Mouse (Mus musculus) urinary bladder, postnatal 10 days (tissue): ENCODE data around the gene Pelp1.

ENCODE experiments used
- DNase-seq: peaks from one replicate; pipeline ENCODE4 v3.0.0; 2022; ENCODE audit warnings: low spot score

Pelp1 gene

GRCm38 (mm10) chr11:70409594-70410296 is at the start of gene Pelp1:
Gene Pelp1, minus strand, starts transcription at chr11:70410031.
- DNase-seq: peak; percentile 62

GRCm38 (mm10) chr11:70458688-70459600 is 49.1 kb upstream of the Pelp1 start, which contains the start of gene Zmynd15:
Gene Zmynd15, plus strand, starts transcription at chr11:70459433.
- no peak for DNase-seq

- no peak for DNase-seq
These were observed 43.6 kb upstream of the Pelp1 start for GRCm38 (mm10) chr11:70453261-70454044.

GRCm38 (mm10) chr11:70451797-70452498 is 42.1 kb upstream of the Pelp1 start, which contains the start of gene Med11:
Gene Med11, plus strand, starts transcription at chr11:70451919.
- DNase-seq: peak; percentile 88

GRCm38 (mm10) chr11:70450926-70451325 is 41.1 kb upstream of the Pelp1 start:
- DNase-seq: no peak

- no peak for DNase-seq
These were observed 37.5 kb upstream of the Pelp1 start for GRCm38 (mm10) chr11:70447373-70447772.

- DNase-seq: no peak
These were observed 36.9 kb upstream of the Pelp1 start for GRCm38 (mm10) chr11:70446756-70447155.

- DNase-seq: no peak
These were observed 34.8 kb upstream of the Pelp1 start for GRCm38 (mm10) chr11:70444667-70445066.

GRCm38 (mm10) chr11:70443964-70444363 is 34.1 kb upstream of the Pelp1 start:
- DNase-seq: no peak

- no peak for DNase-seq
These were observed 32.1 kb upstream of the Pelp1 start for GRCm38 (mm10) chr11:70441882-70442281.

- no peak for DNase-seq
These were observed 30.8 kb upstream of the Pelp1 start for GRCm38 (mm10) chr11:70440637-70441036.

- DNase-seq: no peak
These were observed 29.0 kb upstream of the Pelp1 start for GRCm38 (mm10) chr11:70438728-70439374.

GRCm38 (mm10) chr11:70437426-70437825 is 27.6 kb upstream of the Pelp1 start:
- DNase-seq: no peak

- no peak for DNase-seq
These were observed 25.6 kb upstream of the Pelp1 start for GRCm38 (mm10) chr11:70435476-70435875.

GRCm38 (mm10) chr11:70433951-70434350 is 24.1 kb upstream of the Pelp1 start:
- DNase-seq: no peak

- no peak for DNase-seq
These were observed 23.7 kb upstream of the Pelp1 start for GRCm38 (mm10) chr11:70433569-70433943.

GRCm38 (mm10) chr11:70432895-70433568 is 23.2 kb upstream of the Pelp1 start:
- no peak for DNase-seq

- DNase-seq: peak; percentile 95
These were observed 22.4 kb upstream of the Pelp1 start, which contains the start of gene Arrb2 for GRCm38 (mm10) chr11:70432048-70432894. Gene Arrb2, plus strand, starts transcription at chr11:70432635.

- no peak for DNase-seq
These were observed 21.7 kb upstream of the Pelp1 start for GRCm38 (mm10) chr11:70431574-70431973.
